ENCODE assay signal across 9 mouse cellular contexts in the genomic region with DNA sequence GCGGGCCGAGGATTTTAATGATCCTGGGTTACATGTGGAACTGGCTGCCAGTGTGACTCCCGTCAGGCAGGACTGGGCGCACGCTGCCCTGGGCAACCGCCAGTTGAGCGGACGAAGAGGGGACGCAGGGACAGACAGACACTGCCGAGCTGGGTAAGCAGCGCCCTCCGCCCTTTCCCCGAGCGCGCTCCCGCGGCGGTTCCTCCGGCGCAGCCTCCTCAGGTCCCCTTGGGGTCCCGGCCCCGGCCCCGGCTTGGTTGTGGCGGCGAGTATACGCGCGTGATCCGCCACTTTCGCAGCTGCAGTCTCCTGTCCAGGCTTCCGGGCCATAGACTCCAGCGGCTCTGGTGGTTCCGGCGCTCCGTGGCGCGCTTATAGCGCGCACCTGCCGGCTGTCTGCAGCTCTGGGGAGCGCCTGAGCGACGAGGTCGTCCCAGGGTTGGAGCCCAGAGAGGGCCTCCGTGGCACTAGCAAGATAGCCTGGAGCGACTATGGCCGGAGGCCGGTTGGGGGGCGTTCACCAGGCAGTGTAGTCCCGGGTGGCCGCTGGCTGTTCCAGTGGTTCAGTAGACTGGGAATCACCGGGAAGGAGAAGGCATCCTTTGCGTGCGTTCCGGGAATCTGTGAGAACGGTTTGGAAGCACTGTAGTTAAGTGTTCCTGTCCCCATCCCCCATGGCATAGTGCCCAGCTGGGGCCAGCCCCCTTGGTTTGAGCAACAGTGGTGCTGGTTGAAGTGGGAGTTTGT. TPM values are rescaled to one million over a fixed set of nuclear protein-coding genes. Genes with fewer than 3 reads are reported as not detected.
DNase-seq lines count a peak whose midpoint lies in the region; ATAC-seq and TF ChIP-seq lines count a peak whose summit lies in the region.
"Had no signal": no experiment of that assay in that cellular context is flagged by ENCODE, and none has a peak within 500 bp of the region (broad histone marks: within the 10 kb centered on the region; RNA-seq: fewer than 3 reads in every experiment).

No protein-coding gene starts in this region.

- peaks cover 4% of the 10 kb centered on the region; the same call in 1 of the 2 replicates for H3K27me3 ChIP-seq in spleen, adult 2 months (ENCODE audit: control insufficient read depth, insufficient read depth, low read length)
- H3K27me3 ChIP-seq in embryonic facial prominence, embryonic 11.5 days (ENCODE audit: control insufficient read depth, insufficient read depth, low read length) = no peaks in the 10 kb centered on the region
- 0 out of 2 replicates have a peak, but pooled peaks cover 2% of the 10 kb centered on the region for H3K27me3 ChIP-seq in kidney, embryonic 14.5 days (ENCODE audit: control insufficient read depth, insufficient read depth, low read length)
- peaks cover 2% of the 10 kb centered on the region for H3K27me3 ChIP-seq in liver, embryonic 16.5 days (ENCODE audit: control insufficient read depth, insufficient read depth, low read depth, low read length)
- no peaks in the 10 kb centered on the region for H3K27me3 ChIP-seq in neural tube, embryonic 12.5 days (replicated peaks)

- ATAC-seq in embryonic facial prominence, embryonic 11.5 days (replicated peaks; ENCODE audit: insufficient number of reproducible peaks, low FRiP score, low TSS enrichment, low read depth) = peak; percentile 36
- peak; percentile 60 for ATAC-seq in kidney, embryonic 14.5 days (ENCODE audit: low FRiP score, low TSS enrichment)
- peak; percentile 30 for ATAC-seq in liver, embryonic 16.5 days (ENCODE audit: low read depth)
- peak; percentile 45 for ATAC-seq in neural tube, embryonic 12.5 days (ENCODE audit: low FRiP score, low read depth)

- DNase-seq in spleen, adult 2 months (ENCODE audit: low read depth in 1 of 2, low spot score in 2 of 2) = no peak
- no peak for DNase-seq in spleen, adult 18-20 months
- peak; percentile 50 for DNase-seq in embryonic facial prominence, embryonic 11.5 days (ENCODE audit: low spot score)
- peak; percentile 44 for DNase-seq in heart, adult 8-10 months (ENCODE audit: low spot score)
- DNase-seq in thymus, postnatal 0 days (ENCODE audit: low spot score) = peak; percentile 3

- H3K9ac ChIP-seq in embryonic facial prominence, embryonic 11.5 days (replicated peaks; ENCODE audit: low read length) = peak overlapping the region; percentile 77
- H3K9ac ChIP-seq in kidney, embryonic 14.5 days (ENCODE audit: low read depth, low read length) = peak overlapping the region; percentile 77
- peak overlapping the region; percentile 68 for H3K9ac ChIP-seq in liver, embryonic 16.5 days (ENCODE audit: low read depth, low read length)
- peak overlapping the region; percentile 98 for H3K9ac ChIP-seq in neural tube, embryonic 12.5 days

- H3K36me3 ChIP-seq in spleen, adult 2 months (ENCODE audit: control insufficient read depth, insufficient read depth, low read length) = no peaks in the 10 kb centered on the region
- no peaks in the 10 kb centered on the region for H3K36me3 ChIP-seq in embryonic facial prominence, embryonic 11.5 days (replicated peaks; ENCODE audit: control insufficient read depth, insufficient read depth, low read depth, low read length)
- H3K36me3 ChIP-seq in kidney, embryonic 14.5 days (ENCODE audit: control insufficient read depth, insufficient read depth, low read length) = no peaks in the 10 kb centered on the region
- H3K36me3 ChIP-seq in liver, embryonic 16.5 days (ENCODE audit: control insufficient read depth, insufficient read depth) = no peaks in the 10 kb centered on the region
- no peaks in the 10 kb centered on the region for H3K36me3 ChIP-seq in neural tube, embryonic 12.5 days
- H3K36me3 ChIP-seq: G1E had no signal

- WGBS in spleen, adult 2 months = 4% methylated on average over 56 of the region's 56 CpGs
- WGBS in embryonic facial prominence, embryonic 11.5 days = under 1% methylated on average over 56 of the region's 56 CpGs
- under 1% methylated on average over 54 of the region's 56 CpGs for WGBS in kidney, embryonic 14.5 days
- WGBS in liver, embryonic 16.5 days (ENCODE audit: insufficient replicate concordance) = under 1% methylated on average over 56 of the region's 56 CpGs
- WGBS in neural tube, embryonic 12.5 days = under 1% methylated on average over 56 of the region's 56 CpGs

- H3K4me3 ChIP-seq in spleen, adult 2 months (ENCODE audit: extremely low read depth, insufficient read depth, insufficient read length) = peak overlapping the region; percentile 51; the same call in 1 of the 2 replicates
- peak overlapping the region; percentile 80 for H3K4me3 ChIP-seq in embryonic facial prominence, embryonic 11.5 days (ENCODE audit: low read depth, low read length)
- peak overlapping the region; percentile 72 for H3K4me3 ChIP-seq in kidney, embryonic 14.5 days (ENCODE audit: low read length)
- peak overlapping the region; percentile 69 for H3K4me3 ChIP-seq in liver, embryonic 16.5 days (ENCODE audit: low read depth, low read length)
- H3K4me3 ChIP-seq in neural tube, embryonic 12.5 days = peak overlapping the region; percentile 92

- no peaks in the 10 kb centered on the region for H3K4me1 ChIP-seq in spleen, adult 2 months (ENCODE audit: control insufficient read depth, insufficient read depth, insufficient read length)
- H3K4me1 ChIP-seq in embryonic facial prominence, embryonic 11.5 days (ENCODE audit: control insufficient read depth, insufficient read depth, low read length) = no peaks in the 10 kb centered on the region
- peaks cover 22% of the 10 kb centered on the region for H3K4me1 ChIP-seq in kidney, embryonic 14.5 days (ENCODE audit: control insufficient read depth, insufficient read depth, low read length)
- peaks cover 23% of the 10 kb centered on the region for H3K4me1 ChIP-seq in liver, embryonic 16.5 days (ENCODE audit: control insufficient read depth, low read depth, low read length)
- peaks cover 51% of the 10 kb centered on the region for H3K4me1 ChIP-seq in neural tube, embryonic 12.5 days

- peak overlapping the region; percentile 96 for H3K4me2 ChIP-seq in embryonic facial prominence, embryonic 11.5 days (ENCODE audit: low read depth, low read length)
- peak overlapping the region; percentile 92 for H3K4me2 ChIP-seq in kidney, embryonic 14.5 days (replicated peaks; ENCODE audit: low read depth, low read length)
- peak overlapping the region; percentile 94 for H3K4me2 ChIP-seq in liver, embryonic 16.5 days (ENCODE audit: low read depth, low read length)
- H3K4me2 ChIP-seq in neural tube, embryonic 12.5 days (replicated peaks) = peak overlapping the region; percentile 87

- H3K27ac ChIP-seq in spleen, adult 2 months (ENCODE audit: insufficient read depth, low read length) = peak overlapping the region; percentile 38; the same call in 1 of the 2 replicates
- no peak overlapping the region for H3K27ac ChIP-seq in embryonic facial prominence, embryonic 11.5 days (replicated peaks; ENCODE audit: low read depth, low read length)
- peak overlapping the region; percentile 34; the same call in 1 of the 2 replicates for H3K27ac ChIP-seq in kidney, embryonic 14.5 days (ENCODE audit: low read depth, low read length)
- peak overlapping the region; percentile 38; the same call in 1 of the 2 replicates for H3K27ac ChIP-seq in liver, embryonic 16.5 days (ENCODE audit: low read length)
- H3K27ac ChIP-seq in neural tube, embryonic 12.5 days = peak overlapping the region; percentile 86

- no peak for TF ChIP-seq POLR2A in spleen, adult 2 months (IDR thresholded peaks at IDR 0.05; ENCODE audit: low read depth, low read length)

- no peaks in the 10 kb centered on the region for H3K9me3 ChIP-seq in embryonic facial prominence, embryonic 11.5 days (replicated peaks; ENCODE audit: control insufficient read depth, low read length)
- no peaks in the 10 kb centered on the region for H3K9me3 ChIP-seq in kidney, embryonic 14.5 days (ENCODE audit: control insufficient read depth, low read length)
- H3K9me3 ChIP-seq in liver, embryonic 16.5 days (replicated peaks; ENCODE audit: control insufficient read depth, low read length) = no peaks in the 10 kb centered on the region
- no peaks in the 10 kb centered on the region for H3K9me3 ChIP-seq in neural tube, embryonic 12.5 days
- H3K9me3 ChIP-seq: G1E had no signal

- TF ChIP-seq CTCF in spleen, adult 2 months (IDR thresholded peaks at IDR 0.05; ENCODE audit: extremely low read depth, insufficient read depth, insufficient read length, insufficient replicate concordance) = no peak

RNA-seq across cellular contexts. Expression of a gene that starts 2.4 kb away (rescaled TPM):
- polyA plus RNA-seq in spleen, adult 2 months (2012; rRNA removed) = 1.2 TPM in 2 replicates
- 8.4 and 9.7 TPM in 2 replicates for polyA plus RNA-seq in embryonic facial prominence, embryonic 11.5 days (2014; fragmentation: Nextera tagmentation; extraction: Ambion mirVana)
- total RNA-seq in heart, adult 8-10 months (2022) = 10 to 100 TPM; 18.8 to 28.3 (median 25.5) TPM
- 4.4 and 7.4 TPM in 2 replicates for polyA plus RNA-seq in kidney, embryonic 14.5 days (2014; fragmentation: Nextera tagmentation; extraction: Ambion mirVana)
- 1.7 and 2.2 TPM in 2 replicates for polyA plus RNA-seq in liver, embryonic 16.5 days (2015; fragmentation: Nextera tagmentation; extraction: Ambion mirVana)
- 32.8 and 33.5 TPM in 2 replicates for polyA plus RNA-seq in neural tube, embryonic 12.5 days (2016; fragmentation: Nextera tagmentation; extraction: Ambion mirVana)
- 0.87 and 0.95 TPM in 2 replicates for polyA plus RNA-seq in thymus, postnatal 0 days (2015; fragmentation: Nextera tagmentation; extraction: Ambion mirVana)
- polyA plus RNA-seq: G1E had no signal

Comparison
In these comparisons a context has a peak if more than half of its experiments do, and no peak if none do; other contexts are left out.
1. DNase-seq: peak in embryonic facial prominence, embryonic 11.5 days (single experiment), heart, adult 8-10 months (single experiment) and thymus, postnatal 0 days (single experiment); none in spleen, adult 2 months (0 of 2) and spleen, adult 18-20 months (0 of 2).
2. Peak in every context shown above with its lines, with median percentiles within 50 percentile points of each other: H3K4me3 ChIP-seq, ATAC-seq, H3K4me2 ChIP-seq and H3K9ac ChIP-seq.